Mouse (Mus musculus): ENCODE data around the gene Kctd20.

- no peak for TF ChIP-seq CTCF (IDR thresholded peaks at IDR 0.05; ENCODE audit: control insufficient read depth, insufficient read depth, low read length)
- no peak for TF ChIP-seq POLR2A (IDR thresholded peaks at IDR 0.05; ENCODE audit: borderline replicate concordance, control insufficient read depth, low read depth, low read length)
Measured at GRCm38 (mm10) chr17:28982591-28982990, 30.8 kb downstream of the Kctd20 start.
